Mouse (Mus musculus): ENCODE measurements around the gene Igdcc4. TPM values are rescaled to one million over a fixed set of nuclear protein-coding genes. Genes with fewer than 3 reads are reported as not detected.
A peak's percentile ranks its signal among the peaks of the same experiment; 100 is the strongest.
"Not testable (repeated sequence)": the region's sequence is repeated elsewhere in the genome, so short reads cannot be mapped to it uniquely, and the experiment has no call there.

Gene Igdcc4
- 13.0 and 14.6 TPM in 2 replicates for polyA plus RNA-seq (2015; fragmentation: Nextera tagmentation; extraction: Ambion mirVana)

DNA sequence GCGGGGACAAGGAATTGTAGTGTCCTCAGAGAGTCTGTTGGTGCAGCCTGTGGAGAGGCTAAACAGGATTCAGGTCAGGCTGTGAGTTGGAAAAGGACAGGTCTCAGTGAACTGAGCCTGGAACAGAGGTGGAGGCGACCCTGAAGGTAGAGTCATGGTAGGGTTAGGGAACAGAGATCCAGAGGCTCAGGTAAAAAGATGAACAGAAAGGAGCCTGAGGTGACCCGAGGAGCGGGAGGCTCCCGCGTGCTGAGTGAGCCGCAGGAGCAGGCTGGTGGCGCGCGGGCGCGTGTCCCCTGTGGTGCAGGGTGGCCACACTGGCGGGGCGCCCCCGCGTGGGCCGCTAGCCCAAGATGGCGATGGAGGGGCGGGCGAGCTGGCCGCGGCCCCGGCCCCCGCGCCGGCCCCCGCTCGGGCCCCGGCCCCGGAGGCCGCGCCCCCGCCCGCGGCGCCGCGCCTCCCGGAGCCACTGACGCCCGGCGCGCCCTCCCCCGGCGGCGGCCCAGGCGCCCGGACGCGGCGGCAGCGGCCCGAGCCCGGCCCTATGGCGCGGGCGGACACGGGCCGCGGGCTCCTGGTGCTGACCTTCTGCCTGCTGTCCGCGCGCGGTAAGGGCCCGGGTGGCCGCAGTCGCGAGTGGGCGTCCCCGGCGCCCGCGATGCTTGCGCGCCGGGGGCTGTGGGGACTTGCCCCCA is at the start of gene Igdcc4:
TSS of gene Igdcc4 (plus strand) at position 496 of the 695 bp plus-strand sequence.
- Histone ChIP-seq H3K9me3 (peaks cover 7% of the 10 kb centered on the region; the same call in 1 of the 2 replicates), H3K9ac (replicated peaks) (peak within 1 kb of the TSS; percentile 85), H3K27me3 (no peaks in the 10 kb centered on the region), H3K36me3 (no peaks in the 10 kb centered on the region), H3K4me3 (peak within 1 kb of the TSS; percentile 95), H3K27ac (replicated peaks) (peak within 1 kb of the TSS; percentile 80), H3K4me1 (peaks cover 28% of the 10 kb centered on the region), H3K4me2 (replicated peaks) (peak within 1 kb of the TSS; percentile 95)
- 2% methylated on average over 35 of the region's 76 CpGs for WGBS
- ATAC-seq (replicated peaks): 0 out of 2 replicates have a peak, but pooled peaks have one; percentile 9

DNA sequence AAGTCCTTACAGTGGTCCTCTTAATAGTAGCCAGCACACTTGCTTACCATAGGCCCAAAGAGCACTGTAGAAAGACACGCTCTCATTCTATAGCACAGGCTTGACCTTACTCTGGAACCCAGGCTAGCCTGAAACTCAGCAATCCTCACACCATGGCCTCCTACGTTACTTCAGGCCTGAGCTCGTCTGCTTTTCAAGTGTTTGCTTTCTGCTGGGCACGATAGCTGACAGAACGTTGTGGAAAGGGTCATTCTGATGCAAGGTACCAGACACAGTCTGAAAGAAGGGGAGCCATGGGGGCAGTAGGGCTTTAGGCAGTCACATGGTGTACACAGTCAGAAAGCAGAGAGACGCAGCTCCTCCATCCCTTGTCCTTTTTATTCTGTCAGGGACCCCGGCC is 37.0 kb upstream of the Igdcc4 start:
- peaks cover 76% of the 10 kb centered on the region for H3K36me3 ChIP-seq
- 91% methylated on average over 7 of the region's 7 CpGs for WGBS
- H3K27me3 ChIP-seq: no peaks in the 10 kb centered on the region
- no peak overlapping the region for H3K4me3 ChIP-seq
- no peak for ATAC-seq (replicated peaks)
- no peaks in the 10 kb centered on the region for H3K4me1 ChIP-seq
- no peaks in the 10 kb centered on the region for H3K9me3 ChIP-seq
- H3K27ac ChIP-seq (replicated peaks): no peak overlapping the region
- H3K4me2 ChIP-seq (replicated peaks): no peak overlapping the region
- H3K9ac ChIP-seq (replicated peaks): no peak overlapping the region

DNA sequence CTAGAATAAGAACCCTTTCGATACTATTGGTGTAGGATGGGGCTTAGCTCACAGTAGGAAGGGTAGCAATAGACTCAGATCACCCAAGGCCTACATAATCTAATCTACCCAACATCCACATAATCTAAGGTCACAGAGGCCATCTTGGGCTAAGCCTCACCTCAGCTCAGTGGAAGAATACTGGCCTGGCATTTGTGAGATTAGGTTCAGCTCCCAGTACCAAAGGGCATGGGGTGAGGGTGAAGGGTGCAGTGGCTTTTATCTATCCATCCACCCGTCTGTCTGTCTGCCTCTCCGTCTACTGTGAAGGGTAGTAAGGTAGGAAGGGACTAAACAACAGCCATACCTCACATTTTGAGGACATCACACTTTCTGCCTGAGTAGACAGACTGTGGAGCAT is 30.7 kb upstream of the Igdcc4 start:
- H3K4me1 ChIP-seq: no peaks in the 10 kb centered on the region
- no peak overlapping the region for H3K27ac ChIP-seq (replicated peaks)
- no peaks in the 10 kb centered on the region for H3K9me3 ChIP-seq
- H3K9ac ChIP-seq (replicated peaks): no peak overlapping the region
- H3K4me3 ChIP-seq: no peak overlapping the region
- peaks cover 62% of the 10 kb centered on the region for H3K36me3 ChIP-seq
- H3K27me3 ChIP-seq: no peaks in the 10 kb centered on the region
- no peak for ATAC-seq (replicated peaks)
- 91% methylated on average over 3 of the region's 3 CpGs for WGBS
- no peak overlapping the region for H3K4me2 ChIP-seq (replicated peaks)

DNA sequence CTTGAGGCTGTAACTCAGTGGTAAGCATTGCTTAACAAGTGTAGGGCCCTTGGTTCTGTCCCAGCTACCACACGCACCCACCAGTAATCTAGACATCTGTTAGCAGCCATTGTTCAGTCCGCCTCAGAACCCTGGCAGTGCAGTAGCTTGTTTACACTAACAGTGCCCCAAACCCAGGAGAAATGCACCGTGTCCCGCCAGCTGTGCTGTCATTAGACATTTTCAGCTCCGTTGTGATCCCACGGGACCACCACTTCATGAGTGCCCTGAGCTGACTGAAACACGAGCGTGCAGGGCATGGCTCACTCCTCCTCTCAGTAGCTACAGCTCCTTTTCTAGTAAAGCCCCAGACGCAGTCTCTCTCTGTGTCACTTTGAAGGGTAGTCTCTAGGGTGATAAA is 27.7 kb upstream of the Igdcc4 start:
- Histone ChIP-seq H3K4me2 (replicated peaks) (no peak overlapping the region), H3K9ac (replicated peaks) (no peak overlapping the region), H3K9me3 (no peaks in the 10 kb centered on the region), H3K4me3 (no peak overlapping the region), H3K4me1 (no peaks in the 10 kb centered on the region), H3K27me3 (no peaks in the 10 kb centered on the region), H3K27ac (replicated peaks) (no peak overlapping the region), H3K36me3 (peaks cover 63% of the 10 kb centered on the region)
- ATAC-seq (replicated peaks): no peak
- WGBS: 72% methylated on average over 9 of the region's 9 CpGs

- Histone ChIP-seq H3K4me3 (no peak overlapping the region), H3K27ac (replicated peaks) (no peak overlapping the region), H3K4me2 (replicated peaks) (no peak overlapping the region), H3K9me3 (no peaks in the 10 kb centered on the region), H3K36me3 (peaks cover 64% of the 10 kb centered on the region), H3K4me1 (no peaks in the 10 kb centered on the region), H3K27me3 (no peaks in the 10 kb centered on the region), H3K9ac (replicated peaks) (no peak overlapping the region)
- no peak for ATAC-seq (replicated peaks)
- WGBS: 89% methylated on average over 15 of the region's 15 CpGs
Measured at GRCm38 (mm10) chr9:65074251-65074650, 27.0 kb upstream of the Igdcc4 start.

DNA sequence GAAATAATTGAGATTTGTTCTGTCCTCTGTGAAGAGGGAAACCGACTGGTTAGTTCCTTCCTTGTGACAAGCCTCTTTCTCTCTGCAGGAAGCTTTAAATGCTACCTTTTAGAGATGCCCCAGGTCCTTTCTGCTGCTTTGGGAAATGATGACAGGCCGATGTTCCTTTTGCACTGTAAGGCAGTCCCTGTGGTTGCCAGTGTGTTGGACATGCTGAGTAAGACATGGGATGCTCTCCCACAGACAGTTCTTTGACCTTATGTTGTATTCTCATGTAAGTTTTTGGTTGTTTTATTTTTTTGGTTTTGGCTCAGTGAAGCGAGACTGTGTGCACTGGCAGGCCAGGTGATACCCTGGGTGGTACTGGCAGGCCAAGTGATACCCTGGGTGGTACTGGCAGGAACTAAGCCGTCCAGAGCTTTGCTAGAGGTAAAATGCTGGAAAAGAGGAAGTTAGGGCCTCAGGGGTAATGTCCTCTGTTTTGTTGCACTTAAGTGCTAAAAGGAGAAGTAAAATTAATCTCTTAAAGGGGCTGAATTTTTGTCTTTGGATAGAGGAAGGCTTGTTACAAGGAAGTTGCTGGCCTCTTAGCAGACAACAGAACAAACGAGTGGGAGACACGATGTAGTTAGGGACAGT is 26.3 kb upstream of the Igdcc4 start:
- H3K27me3 ChIP-seq: no peaks in the 10 kb centered on the region
- peaks cover 64% of the 10 kb centered on the region for H3K36me3 ChIP-seq
- no peak overlapping the region for H3K4me3 ChIP-seq
- H3K4me2 ChIP-seq (replicated peaks): no peak overlapping the region
- 82% methylated on average over 6 of the region's 6 CpGs for WGBS
- no peak for ATAC-seq (replicated peaks)
- no peak overlapping the region for H3K27ac ChIP-seq (replicated peaks)
- H3K9ac ChIP-seq (replicated peaks): no peak overlapping the region
- no peaks in the 10 kb centered on the region for H3K4me1 ChIP-seq
- no peaks in the 10 kb centered on the region for H3K9me3 ChIP-seq

- H3K27ac ChIP-seq (replicated peaks): no peak overlapping the region
- H3K4me3 ChIP-seq: no peak overlapping the region
- H3K4me2 ChIP-seq (replicated peaks): no peak overlapping the region
- H3K9me3 ChIP-seq: no peaks in the 10 kb centered on the region
- no peak for ATAC-seq (replicated peaks)
- peaks cover 71% of the 10 kb centered on the region for H3K36me3 ChIP-seq
- 89% methylated on average over 5 of the region's 5 CpGs for WGBS
- H3K27me3 ChIP-seq: no peaks in the 10 kb centered on the region
- H3K9ac ChIP-seq (replicated peaks): no peak overlapping the region
- no peaks in the 10 kb centered on the region for H3K4me1 ChIP-seq
Measured at GRCm38 (mm10) chr9:65077536-65077935, 23.8 kb upstream of the Igdcc4 start.

- H3K9me3 ChIP-seq; H3K4me1 ChIP-seq; H3K4me3 ChIP-seq; ATAC-seq (replicated peaks); H3K4me2 ChIP-seq (replicated peaks); H3K27me3 ChIP-seq; H3K27ac ChIP-seq (replicated peaks); H3K9ac ChIP-seq (replicated peaks): not testable (repeated sequence)
- 96% methylated on average over 2 of the region's 2 CpGs for WGBS
- peaks cover 75% of the 10 kb centered on the region for H3K36me3 ChIP-seq
Measured at GRCm38 (mm10) chr9:65080141-65080540, 21.1 kb upstream of the Igdcc4 start.

GRCm38 (mm10) chr9:65083075-65083765 is 18.1 kb upstream of the Igdcc4 start:
- Histone ChIP-seq H3K4me3 (no peak overlapping the region), H3K36me3 (peaks cover 51% of the 10 kb centered on the region), H3K9ac (replicated peaks) (no peak overlapping the region), H3K4me2 (replicated peaks) (no peak overlapping the region), H3K27me3 (no peaks in the 10 kb centered on the region), H3K27ac (replicated peaks) (no peak overlapping the region), H3K9me3 (no peaks in the 10 kb centered on the region), H3K4me1 (no peaks in the 10 kb centered on the region)
- ATAC-seq (replicated peaks): no peak
- 94% methylated on average over 18 of the region's 18 CpGs for WGBS

- H3K27ac ChIP-seq (replicated peaks): no peak overlapping the region
- no peaks in the 10 kb centered on the region for H3K27me3 ChIP-seq
- H3K4me1 ChIP-seq: no peaks in the 10 kb centered on the region
- peaks cover 40% of the 10 kb centered on the region for H3K36me3 ChIP-seq
- no peak for ATAC-seq (replicated peaks)
- H3K9ac ChIP-seq (replicated peaks): no peak overlapping the region
- no peak overlapping the region for H3K4me3 ChIP-seq
- 87% methylated on average over 7 of the region's 7 CpGs for WGBS
- no peak overlapping the region for H3K4me2 ChIP-seq (replicated peaks)
- H3K9me3 ChIP-seq: no peaks in the 10 kb centered on the region
Measured at GRCm38 (mm10) chr9:65084198-65084807, 17.0 kb upstream of the Igdcc4 start.

DNA sequence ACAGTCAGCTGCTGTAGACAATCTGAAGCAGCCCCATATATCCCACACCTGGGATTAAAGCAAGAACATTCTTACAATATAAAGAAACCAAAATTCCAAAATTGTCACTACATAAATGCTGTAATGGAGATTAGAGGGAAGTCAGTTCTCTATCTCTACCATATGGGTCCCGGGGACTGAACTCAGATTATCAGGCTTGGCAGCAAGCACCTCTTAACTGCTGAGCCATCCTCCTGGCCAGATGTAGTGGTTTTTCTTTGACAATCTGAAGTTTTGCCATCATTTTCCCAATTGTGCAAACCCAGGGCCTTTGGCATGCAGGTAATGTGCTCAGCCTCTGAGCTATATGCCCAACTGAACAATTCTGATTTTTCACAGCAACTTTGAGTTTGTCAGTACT is 16.0 kb upstream of the Igdcc4 start:
- Histone ChIP-seq H3K36me3 (peaks cover 36% of the 10 kb centered on the region), H3K4me2 (replicated peaks) (no peak overlapping the region), H3K9ac (replicated peaks) (no peak overlapping the region), H3K9me3 (no peaks in the 10 kb centered on the region), H3K4me3 (no peak overlapping the region), H3K4me1 (no peaks in the 10 kb centered on the region), H3K27me3 (no peaks in the 10 kb centered on the region), H3K27ac (replicated peaks) (no peak overlapping the region)
- no peak for ATAC-seq (replicated peaks)
- 88% methylated on average over 1 of the region's 1 CpGs for WGBS

GRCm38 (mm10) chr9:65086801-65087200 is 14.5 kb upstream of the Igdcc4 start:
- peaks cover 23% of the 10 kb centered on the region for H3K36me3 ChIP-seq
- H3K4me1 ChIP-seq: no peaks in the 10 kb centered on the region
- ATAC-seq (replicated peaks): no peak
- H3K4me3 ChIP-seq: no peak overlapping the region
- no peak overlapping the region for H3K27ac ChIP-seq (replicated peaks)
- H3K27me3 ChIP-seq: no peaks in the 10 kb centered on the region
- H3K4me2 ChIP-seq (replicated peaks): no peak overlapping the region
- 42% methylated on average over 1 of the region's 1 CpGs for WGBS
- no peaks in the 10 kb centered on the region for H3K9me3 ChIP-seq
- H3K9ac ChIP-seq (replicated peaks): no peak overlapping the region
